Mouse (Mus musculus) heart, embryonic 14.5 days (tissue): ENCODE results near the gene Erp29. TPM values are rescaled to one million over a fixed set of nuclear protein-coding genes. Genes with fewer than 3 reads are reported as not detected.

Experiments used
- ATAC-seq: fragments of 200-750 bp; cut with Nextera tagmentation; 2 replicates; pipeline ENCODE4 v1.8.0; 2017; ENCODE audit warnings: low read depth, moderate TSS enrichment; ENCODE audit not compliant: insufficient number of reproducible peaks, insufficient read depth, low FRiP score
- H3K27ac ChIP-seq, 2 experiments: fragments of 200-500 bp in 1 of 2; fragments of 300-500 bp in 1 of 2; sonication (generic) in 1 of 2; replicated peaks in 1 of 2; 2 replicates each; pipeline ENCODE4 v1.5.1; 2012 to 2014; ENCODE audit warnings: low read depth in 2 of 2, low read length in 2 of 2, control low read depth in 1 of 2, mild to moderate bottlenecking in 1 of 2, mixed read lengths in 1 of 2; ENCODE audit not compliant: control insufficient read depth in 1 of 2, insufficient read depth in 1 of 2
- H3K27me3 ChIP-seq: fragments of 300-500 bp; sonication (generic); 2 replicates; pipeline ENCODE4 v1.6.1; 2014; ENCODE audit warnings: mild to moderate bottlenecking, low read length, control low read depth; ENCODE audit not compliant: control insufficient read depth, insufficient read depth
- H3K36me3 ChIP-seq: fragments of 300-500 bp; sonication (generic); 2 replicates; pipeline ENCODE4 v1.6.1; 2014; ENCODE audit warnings: mild to moderate bottlenecking, control low read depth, low read length, mixed read lengths; ENCODE audit not compliant: control insufficient read depth, insufficient read depth
- H3K4me1 ChIP-seq, 2 experiments: fragments of 200-500 bp in 1 of 2; fragments of 300-500 bp in 1 of 2; sonication (generic) in 1 of 2; 2 replicates each; pipeline ENCODE4 v1.6.1; 2012 to 2014; ENCODE audit warnings: low read length in 2 of 2, control low read depth in 1 of 2, mixed read lengths in 1 of 2; ENCODE audit not compliant: control insufficient read depth in 2 of 2, insufficient read depth in 2 of 2
- H3K4me2 ChIP-seq: fragments of 300-500 bp; sonication (generic); 2 replicates; pipeline ENCODE4 v1.6.1; 2014; ENCODE audit warnings: mild to moderate bottlenecking, low read length
- H3K4me3 ChIP-seq, 2 experiments: fragments of 200-500 bp in 1 of 2; fragments of 300-500 bp in 1 of 2; sonication (generic) in 1 of 2; 2 replicates each; pipeline ENCODE4 v1.5.1; 2012 to 2014; ENCODE audit warnings: low read length in 2 of 2, mild to moderate bottlenecking in 2 of 2, control low read depth in 1 of 2, low read depth in 1 of 2, moderate library complexity in 1 of 2; ENCODE audit not compliant: control insufficient read depth in 1 of 2, insufficient read depth in 1 of 2
- H3K9ac ChIP-seq: fragments of 300-500 bp; sonication (generic); 2 replicates; pipeline ENCODE4 v1.6.1; 2014; ENCODE audit warnings: mild to moderate bottlenecking, low read length
- H3K9me3 ChIP-seq: fragments of 300-500 bp; sonication (generic); 2 replicates; pipeline ENCODE4 v1.6.1; 2016; ENCODE audit warnings: low read length, control low read depth; ENCODE audit not compliant: control insufficient read depth
- WGBS: fragments of 180-500 bp; shearing (Covaris S2); extraction: QIAGEN DNeasy Blood & Tissue Kit; methylation state at CpG from one replicate; pipeline ENCODE4 v1.1.7; 2014; 5-methylcytosine and 5-hydroxymethylcytosine counted together
- polyA plus RNA-seq: library from polyadenylated mRNA; unstranded; fragments of >200 nt; fragmentation: Nextera tagmentation; extraction: Ambion mirVana; gene quantifications from 2 replicates; pipeline ENCODE4 v1.2.1, GENCODE M21; 2014

The Erp29 gene
- polyA plus RNA-seq, 1 experiment from 2014 or later: 123 TPM

- 68% methylated on average over 7 of the region's 7 CpGs for WGBS
These were observed 22.3 kb upstream of the Erp29 start for GRCm38 (mm10) chr5:121474610-121475009.

GRCm38 (mm10) chr5:121472411-121472810, 20.1 kb upstream of the Erp29 start:
- no peaks in the 10 kb centered on the region for H3K36me3 ChIP-seq
- no peaks in the 10 kb centered on the region for H3K9me3 ChIP-seq
- no peak overlapping the region for H3K9ac ChIP-seq
- H3K4me3 ChIP-seq: no peak overlapping the region
- H3K4me1 ChIP-seq: no peaks in the 10 kb centered on the region
- no peak overlapping the region for H3K4me2 ChIP-seq
- 80% methylated on average over 2 of the region's 2 CpGs for WGBS
- no peak overlapping the region for H3K27ac ChIP-seq
- no peaks in the 10 kb centered on the region for H3K27me3 ChIP-seq
- ATAC-seq: no peak

More at GRCm38 (mm10) chr5:121474610-121475009, 22.3 kb upstream of the Erp29 start:
- Histone ChIP-seq H3K4me3 (no peak overlapping the region), H3K9ac (no peak overlapping the region), H3K4me2 (no peak overlapping the region), H3K27ac (no peak overlapping the region), H3K36me3 (no peaks in the 10 kb centered on the region), H3K27me3 (no peaks in the 10 kb centered on the region), H3K4me1 (no peaks in the 10 kb centered on the region), H3K9me3 (no peaks in the 10 kb centered on the region)
- no peak for ATAC-seq

GRCm38 (mm10) chr5:121469566-121469965, 17.3 kb upstream of the Erp29 start:
- Histone ChIP-seq H3K36me3 (no peaks in the 10 kb centered on the region), H3K9me3 (no peaks in the 10 kb centered on the region), H3K4me1 (no peaks in the 10 kb centered on the region), H3K4me2 (no peak overlapping the region), H3K4me3 (no peak overlapping the region), H3K9ac (no peak overlapping the region), H3K27me3 (no peaks in the 10 kb centered on the region), H3K27ac (no peak overlapping the region)
- 27% methylated on average over 3 of the region's 3 CpGs for WGBS
- ATAC-seq: no peak

GRCm38 (mm10) chr5:121463601-121464250, 11.4 kb upstream of the Erp29 start:
- Histone ChIP-seq H3K27ac (no peak overlapping the region), H3K4me1 (peaks cover 5 to 14% of the 10 kb centered on the region in 2 experiments; a peak in 2 of 4 replicates), H3K4me3 (no peak overlapping the region), H3K4me2 (no peak overlapping the region), H3K9ac (no peak overlapping the region), H3K27me3 (no peaks in the 10 kb centered on the region), H3K36me3 (no peaks in the 10 kb centered on the region), H3K9me3 (no peaks in the 10 kb centered on the region)
- ATAC-seq: no peak
- 64% methylated on average over 5 of the region's 5 CpGs for WGBS

GRCm38 (mm10) chr5:121462967-121463366, 10.7 kb upstream of the Erp29 start:
- H3K4me3 ChIP-seq: no peak overlapping the region
- no peaks in the 10 kb centered on the region for H3K27me3 ChIP-seq
- H3K4me1 ChIP-seq: peaks cover 5 to 14% of the 10 kb centered on the region in 2 experiments; a peak in 2 of 4 replicates
- H3K9ac ChIP-seq: no peak overlapping the region
- no peak overlapping the region for H3K4me2 ChIP-seq
- H3K9me3 ChIP-seq: no peaks in the 10 kb centered on the region
- H3K27ac ChIP-seq: no peak overlapping the region
- 65% methylated on average over 5 of the region's 5 CpGs for WGBS
- ATAC-seq: no peak
- no peaks in the 10 kb centered on the region for H3K36me3 ChIP-seq

GRCm38 (mm10) chr5:121462171-121462502, 9.8 kb upstream of the Erp29 start:
- Histone ChIP-seq H3K9ac (no peak overlapping the region), H3K27me3 (no peaks in the 10 kb centered on the region), H3K4me3 (no peak overlapping the region), H3K27ac (no peak overlapping the region), H3K36me3 (no peaks in the 10 kb centered on the region), H3K4me1 (peaks cover 5 to 14% of the 10 kb centered on the region in 2 experiments; a peak in 2 of 4 replicates), H3K9me3 (no peaks in the 10 kb centered on the region), H3K4me2 (no peak overlapping the region)
- 8% methylated on average over 1 of the region's 1 CpGs for WGBS
- ATAC-seq: no peak

GRCm38 (mm10) chr5:121461339-121462170, 9.2 kb upstream of the Erp29 start:
- Histone ChIP-seq H3K9me3 (no peaks in the 10 kb centered on the region), H3K27ac (no peak overlapping the region), H3K27me3 (no peaks in the 10 kb centered on the region), H3K4me2 (no peak overlapping the region), H3K9ac (no peak overlapping the region), H3K36me3 (no peaks in the 10 kb centered on the region), H3K4me1 (peaks cover 5 to 14% of the 10 kb centered on the region in 2 experiments; a peak in 2 of 4 replicates), H3K4me3 (no peak overlapping the region)
- no peak for ATAC-seq
- WGBS: 28% methylated on average over 4 of the region's 4 CpGs
